Mouse (Mus musculus) liver, embryonic 11.5 days (tissue): ENCODE data around the gene Alg1. TPM values are rescaled to one million over a fixed set of nuclear protein-coding genes. Genes with fewer than 3 reads are reported as not detected.

Experiments
- ATAC-seq: fragments of 200-750 bp; cut with Nextera tagmentation; replicated peaks from 2 replicates; pipeline ENCODE4 v1.8.0; 2017; ENCODE audit warnings: moderate number of reproducible peaks, mild to moderate bottlenecking, moderate TSS enrichment, moderate library complexity; ENCODE audit not compliant: low FRiP score
- DNase-seq: peaks from one replicate; pipeline ENCODE4 v3.0.0-alpha.2; 2017; ENCODE audit warnings: low spot score
- H3K27ac ChIP-seq: fragments of 300-500 bp; sonication (generic); 2 replicates; pipeline ENCODE4 v1.5.1; 2014; ENCODE audit warnings: mild to moderate bottlenecking, low read depth, low read length, control low read depth
- H3K27me3 ChIP-seq: fragments of 300-500 bp; sonication (generic); replicated peaks from 2 replicates; pipeline ENCODE4 v1.6.1; 2014; ENCODE audit warnings: low read length, mixed read lengths; ENCODE audit not compliant: control insufficient read depth, insufficient read depth
- H3K36me3 ChIP-seq: fragments of 300-500 bp; sonication (generic); 2 replicates; pipeline ENCODE4 v1.6.1; 2014; ENCODE audit warnings: mild to moderate bottlenecking, low read length, moderate library complexity, mixed read lengths; ENCODE audit not compliant: control insufficient read depth, insufficient read depth
- H3K4me1 ChIP-seq: fragments of 300-500 bp; sonication (generic); replicated peaks from 2 replicates; pipeline ENCODE4 v1.6.1; 2014; ENCODE audit warnings: low read length, mixed read lengths; ENCODE audit not compliant: control insufficient read depth, insufficient read depth
- H3K4me2 ChIP-seq: fragments of 300-500 bp; sonication (generic); 2 replicates; pipeline ENCODE4 v1.6.1; 2014; ENCODE audit warnings: mild to moderate bottlenecking, control low read depth, moderate library complexity
- H3K4me3 ChIP-seq: fragments of 300-500 bp; sonication (generic); 2 replicates; pipeline ENCODE4 v1.5.1; 2014; ENCODE audit warnings: low read depth, low read length, control low read depth
- H3K9ac ChIP-seq: fragments of 300-500 bp; sonication (generic); 2 replicates; pipeline ENCODE4 v1.6.1; 2014; ENCODE audit warnings: low read depth, low read length, control low read depth
- H3K9me3 ChIP-seq: fragments of 300-500 bp; sonication (generic); 2 replicates; pipeline ENCODE4 v1.6.1; 2016; ENCODE audit warnings: low read length, inconsistent platforms, mixed read lengths; ENCODE audit not compliant: control insufficient read depth
- WGBS: fragments of 180-500 bp; shearing (Covaris S2); extraction: QIAGEN DNeasy Blood & Tissue Kit; methylation state at CpG from one replicate; pipeline ENCODE4 v1.1.7; 2014; 5-methylcytosine and 5-hydroxymethylcytosine counted together
- polyA plus RNA-seq: library from polyadenylated mRNA; unstranded; fragments of >200 nt; fragmentation: Nextera tagmentation; extraction: Ambion mirVana; gene quantifications from 2 replicates; pipeline ENCODE4 v1.2.1, GENCODE M21; 2014

Gene Alg1
- polyA plus RNA-seq, 1 experiment from 2014 or later: 31.5 TPM

- ATAC-seq (no peak), DNase-seq (no peak)
- no peak overlapping the region for H3K4me3 ChIP-seq
- H3K4me2 ChIP-seq: no peak overlapping the region
- H3K9me3 ChIP-seq: no peaks in the 10 kb centered on the region
- no peak overlapping the region for H3K9ac ChIP-seq
- WGBS: 81% methylated on average over 3 of the region's 3 CpGs
- peaks cover 14% of the 10 kb centered on the region for H3K4me1 ChIP-seq
- H3K27ac ChIP-seq: no peak overlapping the region
- H3K36me3 ChIP-seq: peaks cover 17% of the 10 kb centered on the region
- H3K27me3 ChIP-seq: no peaks in the 10 kb centered on the region
These were observed 17.5 kb downstream of the Alg1 start for GRCm38 (mm10) chr16:5250891-5251290.

- DNase-seq: no peak
- WGBS: 89% methylated on average over 2 of the region's 2 CpGs
- ATAC-seq: no peak
- Histone ChIP-seq H3K36me3 (peaks cover 11% of the 10 kb centered on the region), H3K27ac (no peak overlapping the region), H3K9ac (no peak overlapping the region), H3K4me1 (peaks cover 17% of the 10 kb centered on the region), H3K9me3 (no peaks in the 10 kb centered on the region), H3K4me3 (no peak overlapping the region), H3K27me3 (no peaks in the 10 kb centered on the region), H3K4me2 (no peak overlapping the region)
These were observed 18.8 kb downstream of the Alg1 start for GRCm38 (mm10) chr16:5252260-5252659.

- WGBS: 6% methylated on average over 15 of the region's 15 CpGs
- H3K4me3 ChIP-seq: peak overlapping the region; percentile 70
- ATAC-seq: peak; percentile 74
- peaks cover 17% of the 10 kb centered on the region for H3K4me1 ChIP-seq
- H3K36me3 ChIP-seq: peaks cover 3% of the 10 kb centered on the region; the same call in 1 of the 2 replicates
- H3K27me3 ChIP-seq: no peaks in the 10 kb centered on the region
- DNase-seq: peak; percentile 81
- H3K4me2 ChIP-seq: peak overlapping the region; percentile 85
- no peaks in the 10 kb centered on the region for H3K9me3 ChIP-seq
- peak overlapping the region; percentile 71; the same call in 1 of the 2 replicates for H3K27ac ChIP-seq
- peak overlapping the region; percentile 76 for H3K9ac ChIP-seq
These were observed 21.1 kb downstream of the Alg1 start for GRCm38 (mm10) chr16:5254346-5255025.

GRCm38 (mm10) chr16:5255081-5255740, 21.8 kb downstream of the Alg1 start:
- Histone ChIP-seq H3K4me2 (peak overlapping the region; percentile 85), H3K36me3 (peaks cover 2% of the 10 kb centered on the region; the same call in 1 of the 2 replicates), H3K27me3 (no peaks in the 10 kb centered on the region), H3K4me1 (peaks cover 17% of the 10 kb centered on the region), H3K9me3 (no peaks in the 10 kb centered on the region), H3K9ac (peak overlapping the region; percentile 76), H3K4me3 (peak overlapping the region; percentile 70), H3K27ac (peak overlapping the region; percentile 71)
- ATAC-seq (no peak), DNase-seq (no peak)
- WGBS: 1% methylated on average over 27 of the region's 27 CpGs

GRCm38 (mm10) chr16:5255779-5256496, 22.5 kb downstream of the Alg1 start, which contains the start of gene Eef2kmt:
Eef2kmt (minus strand) TSS chr16:5255983.
- peak within 1 kb of the TSS; percentile 85 for H3K4me2 ChIP-seq
- peak; percentile 94 for ATAC-seq
- peak within 1 kb of the TSS; percentile 76 for H3K9ac ChIP-seq
- peaks cover 17% of the 10 kb centered on the region for H3K4me1 ChIP-seq
- H3K9me3 ChIP-seq: no peaks in the 10 kb centered on the region
- peak; percentile 99 for DNase-seq
- no peaks in the 10 kb centered on the region; the same call in 1 of the 2 replicates for H3K36me3 ChIP-seq
- no peaks in the 10 kb centered on the region for H3K27me3 ChIP-seq
- H3K27ac ChIP-seq: peak within 1 kb of the TSS; percentile 71
- H3K4me3 ChIP-seq: peak within 1 kb of the TSS; percentile 70
- WGBS: 2% methylated on average over 57 of the region's 57 CpGs

- DNase-seq: no peak
- no peak overlapping the region for H3K4me3 ChIP-seq
- no peaks in the 10 kb centered on the region for H3K4me1 ChIP-seq
- ATAC-seq: no peak
- no peaks in the 10 kb centered on the region for H3K27me3 ChIP-seq
- no peak overlapping the region for H3K27ac ChIP-seq
- no peaks in the 10 kb centered on the region for H3K36me3 ChIP-seq
- H3K9ac ChIP-seq: no peak overlapping the region
- H3K9me3 ChIP-seq: no peaks in the 10 kb centered on the region
- no peak overlapping the region for H3K4me2 ChIP-seq
- WGBS: 66% methylated on average over 8 of the region's 8 CpGs
These were observed 29.7 kb downstream of the Alg1 start for GRCm38 (mm10) chr16:5263156-5263555.

GRCm38 (mm10) chr16:5263926-5264325, 30.5 kb downstream of the Alg1 start:
- H3K4me1 ChIP-seq: no peaks in the 10 kb centered on the region
- no peak overlapping the region for H3K4me3 ChIP-seq
- no peaks in the 10 kb centered on the region for H3K36me3 ChIP-seq
- DNase-seq (no peak), ATAC-seq (no peak)
- WGBS: 79% methylated on average over 7 of the region's 7 CpGs
- H3K9ac ChIP-seq: no peak overlapping the region
- no peaks in the 10 kb centered on the region for H3K9me3 ChIP-seq
- no peaks in the 10 kb centered on the region for H3K27me3 ChIP-seq
- H3K27ac ChIP-seq: no peak overlapping the region
- no peak overlapping the region for H3K4me2 ChIP-seq

GRCm38 (mm10) chr16:5271411-5272035, 38.1 kb downstream of the Alg1 start:
- 79% methylated on average over 4 of the region's 4 CpGs for WGBS
- Histone ChIP-seq H3K27ac (no peak overlapping the region), H3K27me3 (no peaks in the 10 kb centered on the region), H3K9ac (no peak overlapping the region), H3K4me1 (no peaks in the 10 kb centered on the region), H3K9me3 (no peaks in the 10 kb centered on the region), H3K4me2 (no peak overlapping the region), H3K4me3 (no peak overlapping the region), H3K36me3 (no peaks in the 10 kb centered on the region)
- no peak for ATAC-seq
- no peak for DNase-seq
